Mouse (Mus musculus) kidney, embryonic 14.5 days (tissue): Measurements from ENCODE around the gene Metap2. TPM values are rescaled to one million over a fixed set of nuclear protein-coding genes. Genes with fewer than 3 reads are reported as not detected.
A peak's percentile ranks its signal among the peaks of the same experiment; 100 is the strongest.

ENCODE experiments used
- ATAC-seq: fragments of 200-750 bp; cut with Nextera tagmentation; 2 replicates; pipeline ENCODE4 v1.8.0; 2017; ENCODE audit warnings: moderate number of reproducible peaks, mild to moderate bottlenecking, moderate TSS enrichment, moderate library complexity; ENCODE audit not compliant: low FRiP score, low TSS enrichment
- H3K27ac ChIP-seq: fragments of 300-500 bp; sonication (generic); 2 replicates; pipeline ENCODE4 v1.5.1; 2014; ENCODE audit warnings: low read depth, mild to moderate bottlenecking, low read length, moderate library complexity, mixed read lengths
- H3K27me3 ChIP-seq: fragments of 300-500 bp; sonication (generic); 2 replicates; pipeline ENCODE4 v1.6.1; 2014; ENCODE audit warnings: mild to moderate bottlenecking, low read length; ENCODE audit not compliant: control insufficient read depth, insufficient read depth
- H3K36me3 ChIP-seq: fragments of 300-500 bp; sonication (generic); 2 replicates; pipeline ENCODE4 v1.6.1; 2014; ENCODE audit warnings: low read length, mixed read lengths; ENCODE audit not compliant: control insufficient read depth, insufficient read depth
- H3K4me1 ChIP-seq: fragments of 300-500 bp; sonication (generic); 2 replicates; pipeline ENCODE4 v1.6.1; 2014; ENCODE audit warnings: low read length, mixed read lengths; ENCODE audit not compliant: control insufficient read depth, insufficient read depth
- H3K4me2 ChIP-seq: fragments of 300-500 bp; sonication (generic); replicated peaks from 2 replicates; pipeline ENCODE4 v1.6.1; 2014; ENCODE audit warnings: low read depth, mild to moderate bottlenecking, low read length
- H3K4me3 ChIP-seq: fragments of 300-500 bp; sonication (generic); 2 replicates; pipeline ENCODE4 v1.5.1; 2014; ENCODE audit warnings: mild to moderate bottlenecking, low read length
- H3K9ac ChIP-seq: fragments of 300-500 bp; sonication (generic); 2 replicates; pipeline ENCODE4 v1.6.1; 2014; ENCODE audit warnings: low read depth, mild to moderate bottlenecking, low read length, moderate library complexity
- H3K9me3 ChIP-seq: fragments of 300-500 bp; sonication (generic); 2 replicates; pipeline ENCODE4 v1.6.1; 2016; ENCODE audit warnings: low read length; ENCODE audit not compliant: control insufficient read depth
- WGBS: fragments of 180-500 bp; shearing (Covaris S2); extraction: QIAGEN DNeasy Blood & Tissue Kit; methylation state at CpG from one replicate; pipeline ENCODE4 v1.1.7; 2014; 5-methylcytosine and 5-hydroxymethylcytosine counted together
- polyA plus RNA-seq: library from polyadenylated mRNA; unstranded; fragments of >200 nt; fragmentation: Nextera tagmentation; extraction: Ambion mirVana; gene quantifications from 2 replicates; pipeline ENCODE4 v1.2.1, GENCODE M21; 2014

The Metap2 gene
- polyA plus RNA-seq, 1 experiment from 2014 or later: 212 TPM

- Histone ChIP-seq H3K9me3 (peaks cover 5% of the 10 kb centered on the region; the same call in 1 of the 2 replicates), H3K27ac (no peak overlapping the region), H3K36me3 (no peaks in the 10 kb centered on the region), H3K4me3 (no peak overlapping the region), H3K4me2 (no peak overlapping the region), H3K4me1 (no peaks in the 10 kb centered on the region), H3K27me3 (no peaks in the 10 kb centered on the region), H3K9ac (no peak overlapping the region)
- ATAC-seq: no peak
- WGBS: 74% methylated on average over 5 of the region's 5 CpGs
These were observed 35.1 kb upstream of the Metap2 start for GRCm38 (mm10) chr10:93932020-93932419.

- no peaks in the 10 kb centered on the region for H3K36me3 ChIP-seq
- H3K4me1 ChIP-seq: no peaks in the 10 kb centered on the region
- 78% methylated on average over 9 of the region's 9 CpGs for WGBS
- no peaks in the 10 kb centered on the region for H3K27me3 ChIP-seq
- no peak overlapping the region for H3K4me3 ChIP-seq
- no peak overlapping the region for H3K4me2 ChIP-seq
- no peak for ATAC-seq
- no peak overlapping the region for H3K27ac ChIP-seq
- no peak overlapping the region for H3K9ac ChIP-seq
- peaks cover 5% of the 10 kb centered on the region; the same call in 1 of the 2 replicates for H3K9me3 ChIP-seq
These were observed 34.5 kb upstream of the Metap2 start for GRCm38 (mm10) chr10:93931431-93931830.

- Histone ChIP-seq H3K9me3 (peaks cover 5% of the 10 kb centered on the region; the same call in 1 of the 2 replicates), H3K9ac (no peak overlapping the region), H3K4me3 (no peak overlapping the region), H3K36me3 (no peaks in the 10 kb centered on the region), H3K27me3 (no peaks in the 10 kb centered on the region), H3K27ac (no peak overlapping the region), H3K4me1 (no peaks in the 10 kb centered on the region), H3K4me2 (no peak overlapping the region)
- 75% methylated on average over 4 of the region's 4 CpGs for WGBS
- ATAC-seq: no peak
These were observed 33.4 kb upstream of the Metap2 start for GRCm38 (mm10) chr10:93930236-93930824.

GRCm38 (mm10) chr10:93924666-93925065 lies 27.8 kb upstream of the Metap2 start:
- Histone ChIP-seq H3K4me1 (no peaks in the 10 kb centered on the region), H3K9me3 (peaks cover 5% of the 10 kb centered on the region; the same call in 1 of the 2 replicates), H3K27me3 (no peaks in the 10 kb centered on the region), H3K27ac (no peak overlapping the region), H3K36me3 (no peaks in the 10 kb centered on the region), H3K4me3 (no peak overlapping the region), H3K4me2 (no peak overlapping the region), H3K9ac (no peak overlapping the region)
- WGBS: 83% methylated on average over 5 of the region's 5 CpGs
- no peak for ATAC-seq

- 94% methylated on average over 4 of the region's 4 CpGs for WGBS
- no peak overlapping the region for H3K9ac ChIP-seq
- H3K36me3 ChIP-seq: no peaks in the 10 kb centered on the region
- H3K4me3 ChIP-seq: no peak overlapping the region
- H3K27me3 ChIP-seq: no peaks in the 10 kb centered on the region
- no peak overlapping the region for H3K4me2 ChIP-seq
- no peaks in the 10 kb centered on the region for H3K9me3 ChIP-seq
- no peaks in the 10 kb centered on the region for H3K4me1 ChIP-seq
- no peak overlapping the region for H3K27ac ChIP-seq
- ATAC-seq: no peak
These were observed 24.3 kb upstream of the Metap2 start for GRCm38 (mm10) chr10:93921160-93921559.

- H3K36me3 ChIP-seq: no peaks in the 10 kb centered on the region
- H3K9me3 ChIP-seq: no peaks in the 10 kb centered on the region
- no peak overlapping the region for H3K4me2 ChIP-seq
- ATAC-seq: no peak
- no peak overlapping the region for H3K9ac ChIP-seq
- no peaks in the 10 kb centered on the region for H3K4me1 ChIP-seq
- peaks cover 3% of the 10 kb centered on the region; the same call in 1 of the 2 replicates for H3K27me3 ChIP-seq
- no peak overlapping the region for H3K4me3 ChIP-seq
- WGBS: 69% methylated on average over 13 of the region's 13 CpGs
- peak overlapping the region; percentile 19; the same call in 1 of the 2 replicates for H3K27ac ChIP-seq
These were observed 22.3 kb upstream of the Metap2 start for GRCm38 (mm10) chr10:93919227-93919626.

- no peak overlapping the region for H3K4me2 ChIP-seq
- H3K9ac ChIP-seq: no peak overlapping the region
- H3K4me3 ChIP-seq: no peak overlapping the region
- H3K9me3 ChIP-seq: no peaks in the 10 kb centered on the region
- peaks cover 3% of the 10 kb centered on the region; the same call in 1 of the 2 replicates for H3K27me3 ChIP-seq
- ATAC-seq: no peak
- WGBS: 67% methylated on average over 6 of the region's 6 CpGs
- H3K27ac ChIP-seq: peak overlapping the region; percentile 19; the same call in 1 of the 2 replicates
- H3K4me1 ChIP-seq: no peaks in the 10 kb centered on the region
- H3K36me3 ChIP-seq: no peaks in the 10 kb centered on the region
These were observed 21.8 kb upstream of the Metap2 start for GRCm38 (mm10) chr10:93918701-93919100.

- ATAC-seq: no peak
- peaks cover 3% of the 10 kb centered on the region; the same call in 1 of the 2 replicates for H3K27me3 ChIP-seq
- H3K4me1 ChIP-seq: no peaks in the 10 kb centered on the region
- no peaks in the 10 kb centered on the region for H3K9me3 ChIP-seq
- no peak overlapping the region for H3K27ac ChIP-seq
- no peak overlapping the region for H3K4me2 ChIP-seq
- H3K36me3 ChIP-seq: no peaks in the 10 kb centered on the region
- H3K4me3 ChIP-seq: no peak overlapping the region
- WGBS: 78% methylated on average over 2 of the region's 2 CpGs
- no peak overlapping the region for H3K9ac ChIP-seq
These were observed 21.2 kb upstream of the Metap2 start for GRCm38 (mm10) chr10:93918087-93918486.

- no peak overlapping the region for H3K9ac ChIP-seq
- no peaks in the 10 kb centered on the region for H3K4me1 ChIP-seq
- no peak overlapping the region for H3K4me3 ChIP-seq
- no peak overlapping the region for H3K4me2 ChIP-seq
- peaks cover 3% of the 10 kb centered on the region; the same call in 1 of the 2 replicates for H3K27me3 ChIP-seq
- H3K27ac ChIP-seq: no peak overlapping the region
- no peaks in the 10 kb centered on the region for H3K36me3 ChIP-seq
- ATAC-seq: no peak
- H3K9me3 ChIP-seq: no peaks in the 10 kb centered on the region
- WGBS: 77% methylated on average over 2 of the region's 2 CpGs
These were observed 19.9 kb upstream of the Metap2 start for GRCm38 (mm10) chr10:93916778-93917177.
